Mouse (Mus musculus) left cerebral cortex, adult 6 months (tissue): ENCODE measurements around the gene Mrpl34. TPM values are rescaled to one million over a fixed set of nuclear protein-coding genes. Genes with fewer than 3 reads are reported as not detected.

Experiments
- long read RNA-seq, 2 experiments: library from polyadenylated mRNA; unstranded; transcript quantifications; one replicate each; pipeline ENCODE4 v2.0.0; 2019 to 2020
- polyA plus RNA-seq: library from polyadenylated mRNA; unstranded; fragments of <200 nt; fragmentation: Nextera tagmentation; gene quantifications from 2 replicates; pipeline ENCODE4 v1.2.3, GENCODE M21; 2021

Gene Mrpl34
- polyA plus RNA-seq: 139 and 150 TPM in 2 replicates
- long read RNA-seq, experiment 1, transcript Mrpl34-201 (2 exons, 607 nt): major isoform, 15 of 16 reads
- long read RNA-seq, experiment 1, partial matches to known transcripts: 0 of 16 reads
- long read RNA-seq, experiment 1, other reads (novel, unspliced or antisense): 1 of 16 reads
- long read RNA-seq, experiment 2, transcript Mrpl34-201 (2 exons, 607 nt): major isoform, 85 of 86 reads
- long read RNA-seq, experiment 2, partial matches to known transcripts: 1 of 86 reads
- long read RNA-seq, experiment 2, other reads (novel, unspliced or antisense): 0 of 86 reads

DNA sequence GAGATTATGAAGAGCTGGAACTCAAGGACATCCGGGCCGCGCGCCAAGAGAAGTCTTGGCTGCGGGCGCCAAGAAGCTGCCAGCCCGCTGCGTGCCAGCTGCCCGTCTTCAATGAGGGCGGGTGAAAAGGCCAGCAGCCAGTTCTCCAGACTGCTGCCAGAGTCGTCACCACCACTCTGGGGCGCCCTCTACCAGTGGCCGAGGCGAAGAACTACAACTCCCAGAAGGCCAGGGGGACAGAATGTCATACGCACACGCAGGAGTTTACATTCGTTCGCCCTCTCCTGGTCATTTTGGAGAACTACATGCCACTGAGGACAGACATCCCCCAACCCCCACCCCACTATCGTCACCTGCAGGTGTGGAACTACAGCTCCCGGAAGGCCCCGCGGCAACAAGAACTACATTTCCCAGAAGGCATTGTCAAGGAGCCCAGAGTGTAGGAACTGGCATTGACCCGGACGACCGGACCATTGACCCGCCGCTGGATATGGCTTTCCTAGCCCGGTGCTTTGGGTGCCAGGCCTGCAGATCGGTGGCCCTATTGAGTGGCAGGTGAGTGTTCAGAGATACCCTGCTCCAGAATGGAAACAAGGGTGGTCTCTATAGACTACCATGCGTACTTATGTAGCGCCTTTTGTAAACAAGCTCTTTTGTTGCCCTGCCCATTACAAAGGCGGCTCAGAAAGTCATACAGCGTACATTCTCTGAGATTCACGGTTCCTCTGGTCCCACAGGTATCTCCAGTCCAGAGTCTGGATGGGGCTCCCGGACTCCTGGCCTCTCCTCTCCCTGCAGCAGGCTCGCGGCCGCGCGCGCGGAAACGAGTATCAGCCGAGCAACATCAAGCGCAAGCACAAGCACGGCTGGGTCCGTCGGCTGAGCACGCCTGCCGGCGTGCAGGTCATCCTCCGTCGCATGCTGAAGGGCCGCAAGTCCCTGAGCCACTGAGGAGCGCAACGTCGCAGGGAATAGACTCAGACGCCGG lies at the start of gene Mrpl34:
Gene Mrpl34, plus strand, starts transcription at position 447 of the 988 bp plus-strand sequence.

DNA sequence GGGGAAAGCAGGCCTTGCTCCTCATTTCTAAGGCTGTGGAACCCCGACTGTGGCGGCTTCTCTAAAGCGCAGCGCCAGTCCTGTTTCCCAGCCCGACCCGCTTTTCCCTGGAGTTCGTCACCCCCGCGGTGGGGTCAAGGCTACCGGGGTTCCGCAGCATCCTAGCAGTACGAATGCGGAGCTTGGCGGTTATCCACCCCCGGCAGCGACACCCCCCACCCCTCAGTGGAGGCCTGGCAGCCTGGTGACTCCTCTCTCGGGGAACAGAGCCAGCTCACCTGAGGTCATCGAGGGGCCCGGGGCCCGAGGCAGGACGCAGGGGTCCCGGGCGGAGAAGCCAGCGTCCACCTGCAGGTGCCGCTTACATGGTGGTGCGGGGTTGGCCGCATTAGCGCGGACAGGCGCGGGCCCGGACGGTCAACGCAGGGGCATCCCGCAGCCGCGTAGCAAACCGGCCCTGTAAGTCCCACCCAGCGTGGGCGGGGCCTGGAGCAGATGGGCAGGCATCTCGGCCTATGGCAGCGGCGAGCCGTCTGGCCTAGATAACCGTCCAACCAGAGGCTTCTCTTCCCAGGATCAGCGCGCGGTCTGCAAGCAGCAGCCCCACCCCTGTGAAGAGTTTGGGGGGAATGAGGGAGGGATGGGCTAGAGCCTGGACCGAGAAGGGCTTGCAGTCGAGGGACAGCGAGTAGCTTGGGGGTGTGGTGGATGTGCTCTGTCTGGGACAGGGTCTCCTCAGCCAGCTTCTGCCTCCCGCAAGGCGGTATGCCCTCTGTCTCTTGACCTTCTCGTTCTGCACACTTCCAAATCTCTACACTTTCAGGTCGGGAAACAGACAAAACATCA lies 1.3 kb upstream of the Mrpl34 start, which contains the start of gene Abhd8:
Gene Abhd8, minus strand, starts transcription at position 468 of the 846 bp plus-strand sequence.

DNA sequence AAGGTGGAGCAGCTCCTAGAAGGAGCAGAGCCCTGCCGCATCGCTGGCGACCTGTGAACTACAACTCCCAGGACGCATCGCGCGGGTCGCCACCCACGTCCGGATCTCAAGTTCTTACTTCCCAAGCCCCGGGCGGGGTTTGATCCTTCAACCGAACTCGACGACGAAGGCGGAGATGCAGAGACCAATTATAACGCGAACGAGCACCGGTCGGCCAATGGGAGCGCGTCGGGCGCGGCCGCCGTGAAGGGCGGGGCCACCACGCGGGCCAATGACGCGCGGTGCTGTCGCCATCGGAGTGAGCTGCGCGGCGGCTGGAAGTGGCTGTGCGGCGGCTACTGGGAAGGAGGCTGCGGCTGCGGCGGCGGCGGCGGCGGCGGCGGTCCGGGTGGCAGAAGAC lies 4.2 kb downstream of the Mrpl34 start, which contains the start of gene Dda1:
Gene Dda1, plus strand, starts transcription at position 284 of the 400 bp plus-strand sequence.

DNA sequence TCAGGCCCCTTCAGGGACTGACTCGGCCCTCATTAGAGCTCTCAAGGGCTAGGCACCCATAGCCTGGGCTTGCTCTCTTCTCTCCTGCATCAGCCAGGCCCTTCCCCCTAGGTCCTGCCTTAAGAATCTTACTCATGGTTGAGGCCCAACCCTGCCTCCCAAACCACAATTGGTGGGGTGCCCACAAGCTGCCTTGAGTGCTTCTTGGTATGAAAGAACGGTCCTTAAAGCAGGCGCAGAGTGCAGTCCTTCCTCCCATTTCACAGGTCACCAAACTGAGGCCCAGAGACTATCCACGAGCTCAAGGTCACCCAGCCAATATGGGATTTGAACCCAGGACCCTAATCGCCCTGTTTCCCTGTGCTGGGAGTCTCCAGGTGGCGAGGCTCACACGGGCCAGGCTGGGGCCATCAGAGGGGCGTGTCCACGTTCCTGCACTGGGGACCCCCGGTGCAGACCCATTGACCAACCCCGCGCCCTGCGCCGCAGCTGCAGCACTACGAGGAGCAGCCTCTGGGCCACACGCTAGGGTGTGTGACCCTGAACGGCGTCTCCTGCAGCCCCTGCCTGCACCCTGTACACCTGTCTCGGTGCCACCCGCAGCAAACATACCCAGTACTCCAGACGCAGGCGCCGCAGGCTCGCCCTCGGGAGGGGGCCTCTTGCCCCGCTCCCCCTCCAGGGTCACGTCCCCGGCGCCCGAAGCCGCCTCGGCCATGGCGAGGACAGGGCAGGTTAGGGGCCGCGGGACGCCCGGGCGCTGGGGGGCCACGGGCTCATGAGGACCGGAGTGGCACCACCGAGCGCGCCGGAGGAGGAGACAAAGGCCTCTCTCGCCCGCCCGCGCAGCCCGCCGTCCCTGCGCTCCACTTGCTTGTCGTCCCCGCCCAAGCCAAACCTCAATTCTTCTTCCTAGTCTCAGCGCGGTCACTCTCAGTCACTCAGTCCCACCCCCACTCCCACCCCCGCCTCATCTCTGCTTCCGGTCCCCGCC lies 20.7 kb downstream of the Mrpl34 start, which contains the start of gene Ano8:
Gene Ano8, minus strand, starts transcription at position 822 of the 994 bp plus-strand sequence.

DNA sequence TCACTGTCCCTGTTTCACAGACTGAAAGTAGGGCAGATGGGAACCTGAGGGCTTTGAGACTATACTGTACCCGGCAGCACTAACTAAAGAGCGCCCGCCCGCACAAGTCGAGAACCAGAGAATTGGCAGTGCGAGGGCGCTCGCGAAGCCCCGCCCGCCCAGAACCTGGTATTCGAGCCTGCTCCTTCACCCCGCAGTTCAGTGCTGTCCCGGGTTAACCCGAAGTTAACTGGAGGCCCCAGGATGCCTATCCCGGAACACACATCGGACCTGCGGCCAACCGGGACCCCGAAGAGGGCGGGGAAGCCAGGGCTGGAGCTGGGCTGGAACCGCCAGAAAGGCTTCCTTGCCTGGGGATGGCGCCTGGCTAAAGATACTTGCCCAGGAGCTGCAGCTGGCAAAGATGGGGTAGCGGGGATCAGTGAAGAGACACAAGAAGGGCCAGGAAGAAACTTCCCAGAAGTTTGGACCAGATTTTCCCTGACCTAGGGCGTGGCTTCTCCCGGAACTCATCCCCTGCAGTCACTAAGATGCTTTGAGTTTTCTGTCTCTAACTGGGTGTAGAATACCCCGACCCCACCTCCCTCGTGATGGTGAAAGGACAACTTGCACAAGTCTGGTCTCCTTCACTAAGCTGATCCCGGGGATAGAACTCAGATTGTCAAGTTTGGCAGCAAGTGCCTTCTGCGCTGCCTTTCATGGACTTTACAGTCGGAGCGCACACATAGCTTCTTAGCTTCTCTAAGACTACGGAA lies 23.1 kb downstream of the Mrpl34 start, which contains the start of gene Gtpbp3:
Gene Gtpbp3, plus strand, starts transcription at position 413 of the 755 bp plus-strand sequence.

DNA sequence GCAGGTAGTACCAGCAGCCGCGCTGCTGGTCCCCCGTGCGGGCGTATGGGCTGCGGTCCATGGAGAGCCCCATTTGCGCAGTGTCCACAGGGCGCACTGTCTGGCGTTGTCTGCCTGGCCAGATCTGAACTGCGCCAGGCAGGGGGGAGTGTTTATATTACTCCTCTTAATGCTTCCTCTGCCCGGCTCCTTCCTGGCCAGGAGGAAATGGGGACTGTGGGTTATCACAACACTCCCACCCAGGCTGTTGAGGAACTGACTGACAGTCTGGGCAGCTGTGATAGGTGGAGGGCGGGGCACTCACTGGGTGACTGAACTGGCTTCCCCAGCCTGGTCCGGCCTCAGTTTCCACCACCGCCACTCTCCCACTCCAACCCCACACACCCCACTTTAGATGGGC lies 46.9 kb downstream of the Mrpl34 start, which contains the start of gene Plvap:
Gene Plvap, minus strand, starts transcription at position 109 of the 400 bp plus-strand sequence.

Other genes with a start within 250 kb of the Mrpl34 start
- gene Myo9b, start 192.2 kb upstream of the Mrpl34 start, polyA plus RNA-seq: 1.1 and 1.9 TPM in 2 replicates
- 11.5 and 12.2 TPM in 2 replicates for gene Haus8, start 192.0 kb upstream of the Mrpl34 start, polyA plus RNA-seq
- gene Use1, start 98.1 kb upstream of the Mrpl34 start, polyA plus RNA-seq: 169 and 227 TPM in 2 replicates
- gene Ocel1, start 93.7 kb upstream of the Mrpl34 start, polyA plus RNA-seq: 7.5 and 8.3 TPM in 2 replicates
- gene Nr2f6, start 83.0 kb upstream of the Mrpl34 start, polyA plus RNA-seq: 7.4 and 23.6 TPM in 2 replicates
- gene Ushbp1, start 69.2 kb upstream of the Mrpl34 start, polyA plus RNA-seq: 1.5 and 2.1 TPM in 2 replicates
- gene Babam1, start 68.1 kb upstream of the Mrpl34 start, polyA plus RNA-seq: 94.9 and 99.9 TPM in 2 replicates
- not detected in 2 replicates for gene Ankle1, start 58.9 kb upstream of the Mrpl34 start, polyA plus RNA-seq
- 416 and 457 TPM in 2 replicates for gene Abhd8, start 1.3 kb upstream of the Mrpl34 start, polyA plus RNA-seq
- 125 and 142 TPM in 2 replicates for gene Dda1, start 4.2 kb downstream of the Mrpl34 start, polyA plus RNA-seq
- 0.43 and 3.1 TPM in 2 replicates for gene Ano8, start 21.0 kb downstream of the Mrpl34 start, polyA plus RNA-seq
- 9.0 and 11.7 TPM in 2 replicates for gene Gtpbp3, start 23.1 kb downstream of the Mrpl34 start, polyA plus RNA-seq
- 6.2 and 10.7 TPM in 2 replicates for gene Plvap, start 46.8 kb downstream of the Mrpl34 start, polyA plus RNA-seq
- not detected in 2 replicates for gene Ccdc194, start 60.8 kb downstream of the Mrpl34 start, polyA plus RNA-seq
- 6.3 and 12.5 TPM in 2 replicates for gene Bst2, start 72.5 kb downstream of the Mrpl34 start, polyA plus RNA-seq
- gene Mvb12a, start 78.0 kb downstream of the Mrpl34 start, polyA plus RNA-seq: 51.4 and 59.6 TPM in 2 replicates
- 0.18 and 0.21 TPM in 2 replicates for gene Tmem221, start 93.9 kb downstream of the Mrpl34 start, polyA plus RNA-seq
- 0.13 and 0.15 TPM in 2 replicates for gene Nxnl1, start 101.6 kb downstream of the Mrpl34 start, polyA plus RNA-seq
- 64.9 and 88.1 TPM in 2 replicates for gene Slc27a1, start 103.9 kb downstream of the Mrpl34 start, polyA plus RNA-seq
- gene Pgls, start 127.2 kb downstream of the Mrpl34 start, polyA plus RNA-seq: 102 and 107 TPM in 2 replicates
- 1.7 TPM in 2 replicates for gene Fam129c, start 132.7 kb downstream of the Mrpl34 start, polyA plus RNA-seq
- 15.6 and 20.1 TPM in 2 replicates for gene Colgalt1, start 146.0 kb downstream of the Mrpl34 start, polyA plus RNA-seq
- 15.5 and 16.7 TPM in 2 replicates for gene Unc13a, start 206.8 kb downstream of the Mrpl34 start, polyA plus RNA-seq
- gene Jak3, start 211.3 kb downstream of the Mrpl34 start, polyA plus RNA-seq: 1.5 and 1.7 TPM in 2 replicates
- 0.67 TPM in 1 of 2 replicates, not detected in the other for gene Insl3, start 224.3 kb downstream of the Mrpl34 start, polyA plus RNA-seq
- 0.43 and 0.51 TPM in 2 replicates for gene B3gnt3, start 236.8 kb downstream of the Mrpl34 start, polyA plus RNA-seq